Mouse (Mus musculus) brain, embryonic 14.5 days (tissue): ENCODE measurements around the gene Gimap1.

ENCODE experiments used
- CTCF ChIP-seq: fragments of 200-500 bp; IDR thresholded peaks from 2 replicates; pipeline ENCODE4 v1.5.1; 2012; ENCODE audit warnings: inconsistent platforms, mild to moderate bottlenecking, moderate library complexity, borderline replicate concordance; ENCODE audit not compliant: insufficient read depth, insufficient read length; ENCODE audit errors: extremely low read depth
- POLR2A ChIP-seq: fragments of 200-500 bp; IDR thresholded peaks from 2 replicates; pipeline ENCODE4 v1.6.1; 2012; ENCODE audit warnings: mild to moderate bottlenecking, inconsistent platforms, borderline replicate concordance; ENCODE audit not compliant: poor library complexity, insufficient read depth, insufficient read length, severe bottlenecking; ENCODE audit errors: extremely low read depth

DNA sequence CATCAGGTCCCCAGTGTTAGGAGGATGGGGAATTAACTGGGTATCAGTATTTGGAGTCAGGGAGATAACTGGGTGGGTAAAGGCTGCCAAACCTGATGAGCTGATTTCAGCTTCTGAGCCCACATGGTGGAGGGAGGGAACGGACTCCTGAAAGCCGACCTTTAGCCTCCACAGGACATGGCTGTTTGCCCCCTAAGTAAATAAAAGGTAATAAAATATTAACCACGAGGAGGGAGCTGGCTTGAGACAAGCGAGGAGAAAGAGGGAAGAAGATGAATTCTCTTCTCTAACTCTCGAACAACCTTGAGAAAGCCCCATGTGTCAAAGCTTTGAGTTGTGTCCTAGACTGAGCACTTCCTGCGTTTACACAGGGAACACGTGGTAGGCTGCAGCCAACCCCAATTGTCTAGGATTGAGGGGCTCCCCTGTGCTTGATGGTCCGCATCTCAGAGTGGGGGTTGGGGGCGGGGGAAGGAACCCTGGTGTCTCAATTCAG, 2.9 kb downstream of the Gimap1 start:
- TF ChIP-seq POLR2A (no peak), CTCF (no peak)
